Mouse (Mus musculus) limb, embryonic 14.5 days (tissue): ENCODE results near the gene Cfap126. TPM values are rescaled to one million over a fixed set of nuclear protein-coding genes. Genes with fewer than 3 reads are reported as not detected.
A peak's percentile ranks its signal among the peaks of the same experiment; 100 is the strongest.
"Not testable (repeated sequence)": the region's sequence is repeated elsewhere in the genome, so short reads cannot be mapped to it uniquely, and the experiment has no call there.

Experiments used
- ATAC-seq: fragments of 200-750 bp; cut with Nextera tagmentation; 2 replicates; pipeline ENCODE4 v1.8.0; 2017; ENCODE audit warnings: low read depth, moderate number of reproducible peaks, moderate TSS enrichment; ENCODE audit not compliant: low FRiP score
- DNase-seq: peaks from one replicate; pipeline ENCODE4 v3.0.0-alpha.2; 2015; ENCODE audit warnings: low spot score
- H3K27ac ChIP-seq: fragments of 300-500 bp; sonication (generic); replicated peaks from 2 replicates; pipeline ENCODE4 v1.5.1; 2014; ENCODE audit warnings: low read depth, mild to moderate bottlenecking, low read length, moderate library complexity, mixed read lengths
- H3K27me3 ChIP-seq: fragments of 300-500 bp; sonication (generic); 2 replicates; pipeline ENCODE4 v1.6.1; 2014; ENCODE audit warnings: low read length, mixed read lengths; ENCODE audit not compliant: control insufficient read depth, insufficient read depth
- H3K36me3 ChIP-seq: fragments of 300-500 bp; sonication (generic); 2 replicates; pipeline ENCODE4 v1.6.1; 2014; ENCODE audit warnings: mild to moderate bottlenecking, low read length, moderate library complexity, mixed read lengths; ENCODE audit not compliant: control insufficient read depth, insufficient read depth
- H3K4me1 ChIP-seq: fragments of 300-500 bp; sonication (generic); 2 replicates; pipeline ENCODE4 v1.6.1; 2014; ENCODE audit warnings: antibody characterized with exemption, low read length, mixed read lengths; ENCODE audit not compliant: control insufficient read depth, insufficient read depth
- H3K4me2 ChIP-seq: fragments of 300-500 bp; sonication (generic); replicated peaks from 2 replicates; pipeline ENCODE4 v1.6.1; 2014; ENCODE audit warnings: low read depth, mild to moderate bottlenecking, low read length, moderate library complexity; ENCODE audit not compliant: severe bottlenecking
- H3K4me3 ChIP-seq: fragments of 300-500 bp; sonication (generic); replicated peaks from 2 replicates; pipeline ENCODE4 v1.5.1; 2014; ENCODE audit warnings: low read length
- H3K9ac ChIP-seq: fragments of 300-500 bp; sonication (generic); 2 replicates; pipeline ENCODE4 v1.6.1; 2014; ENCODE audit warnings: mild to moderate bottlenecking, low read depth, low read length, moderate library complexity; ENCODE audit not compliant: severe bottlenecking
- H3K9me3 ChIP-seq: fragments of 300-500 bp; sonication (generic); 2 replicates; pipeline ENCODE4 v1.6.1; 2016; ENCODE audit warnings: low read length; ENCODE audit not compliant: control insufficient read depth
- WGBS: fragments of 180-500 bp; shearing (Covaris S2); extraction: QIAGEN DNeasy Blood & Tissue Kit; methylation state at CpG from one replicate; pipeline ENCODE4 v1.1.7; 2014; 5-methylcytosine and 5-hydroxymethylcytosine counted together
- polyA plus RNA-seq, 2 experiments: library from polyadenylated mRNA; depleted of rRNA in 1 of 2; stranded (reverse) in 1 of 2; unstranded in 1 of 2; fragments of >200 nt; fragmentation: Nextera tagmentation in 1 of 2; extraction: Ambion mirVana in 1 of 2; gene quantifications; 2 replicates each; pipeline versions ENCODE4 v1.2.1 to v1.2.3; 2012 to 2014

The Cfap126 gene
- polyA plus RNA-seq, 2 experiments, result 1.3 to 2.1 TPM

- H3K9me3 ChIP-seq, H3K4me3 ChIP-seq, H3K4me2 ChIP-seq, H3K36me3 ChIP-seq, DNase-seq, H3K9ac ChIP-seq, H3K27ac ChIP-seq, H3K4me1 ChIP-seq: not testable (repeated sequence)
- ATAC-seq, result peak; percentile 58
- WGBS, result no CpG with 5 or more reads among the region's 35 CpGs
- H3K27me3 ChIP-seq, result peaks cover 21% of the 10 kb centered on the region
Observed at GRCm38 (mm10) chr1:171071726-171072125, 42.0 kb upstream of the Cfap126 start.

DNA sequence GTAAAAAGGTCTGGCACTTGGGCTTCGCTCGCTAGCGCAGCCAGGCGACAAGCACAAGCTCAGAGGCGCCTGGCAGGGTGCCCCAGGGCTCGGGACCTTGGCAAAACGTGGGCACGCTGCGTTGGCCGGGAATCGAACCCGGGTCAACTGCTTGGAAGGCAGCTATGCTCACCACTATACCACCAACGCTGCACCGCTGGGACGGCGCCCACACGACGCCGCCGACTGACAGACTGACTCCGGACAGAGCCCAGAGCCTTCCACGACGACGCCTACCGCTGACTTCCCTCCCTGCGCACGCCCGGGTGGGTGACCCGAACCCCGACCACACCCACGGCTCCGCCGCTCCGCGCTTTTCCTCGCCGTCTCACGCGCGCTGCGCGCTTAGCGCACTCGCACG is 41.5 kb upstream of the Cfap126 start:
- peak; percentile 35 for ATAC-seq
- H3K27ac ChIP-seq, DNase-seq, H3K9me3 ChIP-seq, H3K9ac ChIP-seq, H3K4me1 ChIP-seq, H3K4me3 ChIP-seq, H3K4me2 ChIP-seq, H3K36me3 ChIP-seq: not testable (repeated sequence)
- H3K27me3 ChIP-seq, result peaks cover 23% of the 10 kb centered on the region
- WGBS, result no CpG with 5 or more reads among the region's 45 CpGs

DNA sequence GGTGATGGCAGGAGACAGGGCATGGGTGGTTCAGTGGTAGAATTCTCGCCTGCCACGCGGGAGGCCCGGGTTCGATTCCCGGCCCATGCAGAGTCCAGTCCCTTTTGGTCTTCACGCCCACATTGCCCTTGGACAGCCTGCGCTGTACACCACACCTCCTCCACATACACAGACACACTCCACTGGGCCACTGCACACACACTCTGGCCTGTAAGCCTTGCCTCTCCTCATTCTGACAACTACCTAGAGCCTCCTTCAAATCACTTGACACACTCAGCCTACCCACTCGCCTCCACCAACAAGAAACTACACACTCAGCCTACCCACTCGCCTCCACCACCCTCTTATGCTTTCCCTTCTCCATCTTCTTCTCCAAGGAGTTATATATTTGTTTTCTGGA is 39.4 kb upstream of the Cfap126 start:
- H3K4me3 ChIP-seq, H3K4me1 ChIP-seq, H3K4me2 ChIP-seq, H3K27ac ChIP-seq, H3K36me3 ChIP-seq, H3K9me3 ChIP-seq, H3K9ac ChIP-seq, DNase-seq: not testable (repeated sequence)
- peaks cover 29% of the 10 kb centered on the region for H3K27me3 ChIP-seq
- peak; percentile 15; the same call in 1 of the 2 replicates for ATAC-seq
- WGBS, result 20% methylated on average over 4 of the region's 10 CpGs

GRCm38 (mm10) chr1:171076176-171076575 is 37.5 kb upstream of the Cfap126 start:
- ATAC-seq, H3K9me3 ChIP-seq, H3K9ac ChIP-seq, H3K36me3 ChIP-seq, H3K27ac ChIP-seq, H3K4me2 ChIP-seq, DNase-seq, H3K4me3 ChIP-seq, H3K4me1 ChIP-seq: not testable (repeated sequence)
- WGBS, result 67% methylated on average over 1 of the region's 5 CpGs
- H3K27me3 ChIP-seq, result peaks cover 21% of the 10 kb centered on the region

- WGBS, result 38% methylated on average over 5 of the region's 5 CpGs
- H3K27me3 ChIP-seq, result peaks cover 26% of the 10 kb centered on the region
- H3K4me3 ChIP-seq, H3K36me3 ChIP-seq, H3K4me1 ChIP-seq, H3K9me3 ChIP-seq, H3K27ac ChIP-seq, H3K9ac ChIP-seq, DNase-seq, ATAC-seq, H3K4me2 ChIP-seq: not testable (repeated sequence)
Observed at GRCm38 (mm10) chr1:171077192-171077591, 36.5 kb upstream of the Cfap126 start.

DNA sequence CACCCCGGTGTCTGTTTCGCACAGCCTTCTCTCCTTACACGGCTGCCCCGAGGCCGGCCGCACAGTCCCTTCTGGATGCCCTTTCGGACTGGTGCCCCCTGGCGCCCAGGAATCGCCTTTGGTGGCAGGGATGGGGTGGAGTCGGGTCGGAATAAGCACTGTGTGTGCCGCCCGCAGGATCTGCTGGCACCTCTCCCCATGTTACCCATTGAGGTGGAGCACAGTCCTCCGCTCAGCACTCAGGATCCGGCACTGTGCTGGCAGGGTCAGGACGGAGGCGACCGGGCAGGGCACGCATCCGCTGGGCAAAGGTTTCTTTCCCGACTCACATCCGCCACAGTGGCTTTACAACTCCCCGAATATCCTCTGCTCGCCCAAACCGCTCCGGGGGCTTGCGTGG is 35.8 kb upstream of the Cfap126 start:
- DNase-seq, result not testable (repeated sequence)
- WGBS, result 2% methylated on average over 14 of the region's 27 CpGs

DNA sequence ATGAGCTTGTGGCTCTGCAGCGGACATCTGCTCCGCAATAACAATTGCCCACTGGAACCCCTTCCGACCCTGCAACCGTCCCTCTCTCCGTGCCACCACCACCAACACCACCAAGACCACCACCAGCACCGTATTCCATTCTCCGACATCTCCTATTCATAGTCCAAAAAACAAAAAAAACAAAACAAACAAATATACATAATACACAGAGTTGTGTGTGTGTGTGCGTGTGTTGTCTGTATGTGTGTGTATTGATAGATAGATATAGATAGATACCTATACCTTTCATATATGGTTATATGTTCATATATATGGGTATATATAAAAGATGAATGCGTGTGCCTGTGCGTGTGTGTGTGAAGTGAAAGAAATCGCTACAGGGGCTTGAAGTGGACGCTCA is 35.3 kb upstream of the Cfap126 start:
- not testable (repeated sequence) for ATAC-seq, H3K4me1 ChIP-seq, H3K9me3 ChIP-seq, H3K4me3 ChIP-seq, H3K27ac ChIP-seq, H3K36me3 ChIP-seq, H3K4me2 ChIP-seq, H3K9ac ChIP-seq, DNase-seq
- peaks cover 26% of the 10 kb centered on the region for H3K27me3 ChIP-seq
- WGBS, result 24% methylated on average over 11 of the region's 12 CpGs

More for the DNA sequence above, 35.8 kb upstream of the Cfap126 start:
- H3K27ac ChIP-seq, H3K9me3 ChIP-seq, H3K36me3 ChIP-seq, H3K9ac ChIP-seq, H3K4me1 ChIP-seq: not testable (repeated sequence)
- H3K4me2 ChIP-seq, result 0 out of 2 replicates have a peak overlapping the region, but pooled peaks have one; percentile 25
- peak; percentile 6; the same call in 1 of the 2 replicates for ATAC-seq
- H3K27me3 ChIP-seq, result peaks cover 26% of the 10 kb centered on the region
- peak overlapping the region; percentile 18; the same call in 1 of the 2 replicates for H3K4me3 ChIP-seq

DNA sequence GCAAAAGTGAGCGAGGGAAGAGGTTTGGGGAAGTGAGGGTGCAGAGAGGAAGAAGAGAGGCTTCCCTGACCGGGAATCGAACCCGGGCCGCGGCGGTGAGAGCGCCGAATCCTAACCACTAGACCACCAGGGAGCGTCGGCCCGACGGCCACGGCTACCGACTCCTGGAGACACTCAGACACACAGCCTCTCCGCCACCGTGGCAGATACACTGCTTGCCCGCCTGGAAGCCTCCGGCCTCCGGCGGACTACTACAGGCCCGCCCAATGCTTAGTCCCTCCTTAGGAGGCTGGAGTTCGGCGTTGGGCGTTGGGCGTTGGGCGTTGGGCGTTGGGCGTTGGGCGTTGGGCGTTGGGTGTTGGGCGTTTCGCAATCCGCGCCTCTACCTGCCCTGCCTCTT is 34.4 kb upstream of the Cfap126 start:
- not testable (repeated sequence) for H3K9ac ChIP-seq, DNase-seq, H3K36me3 ChIP-seq, H3K9me3 ChIP-seq, H3K4me3 ChIP-seq, H3K4me1 ChIP-seq, H3K27ac ChIP-seq, H3K4me2 ChIP-seq
- peak; percentile 60 for ATAC-seq
- H3K27me3 ChIP-seq, result peaks cover 19% of the 10 kb centered on the region
- WGBS, result no CpG with 5 or more reads among the region's 35 CpGs
